Mouse (Mus musculus): Measurements from ENCODE around the gene Med13.
"Not testable (repeated sequence)": the region's sequence is repeated elsewhere in the genome, so short reads cannot be mapped to it uniquely, and the experiment has no call there.

Med13 gene

GRCm38 (mm10) chr11:86378981-86379380, 21.6 kb upstream of the Med13 start:
- no peak for DNase-seq (ENCODE audit: low spot score)

- DNase-seq (ENCODE audit: low spot score): no peak
Measured at GRCm38 (mm10) chr11:86377841-86378240, 20.4 kb upstream of the Med13 start.

DNA sequence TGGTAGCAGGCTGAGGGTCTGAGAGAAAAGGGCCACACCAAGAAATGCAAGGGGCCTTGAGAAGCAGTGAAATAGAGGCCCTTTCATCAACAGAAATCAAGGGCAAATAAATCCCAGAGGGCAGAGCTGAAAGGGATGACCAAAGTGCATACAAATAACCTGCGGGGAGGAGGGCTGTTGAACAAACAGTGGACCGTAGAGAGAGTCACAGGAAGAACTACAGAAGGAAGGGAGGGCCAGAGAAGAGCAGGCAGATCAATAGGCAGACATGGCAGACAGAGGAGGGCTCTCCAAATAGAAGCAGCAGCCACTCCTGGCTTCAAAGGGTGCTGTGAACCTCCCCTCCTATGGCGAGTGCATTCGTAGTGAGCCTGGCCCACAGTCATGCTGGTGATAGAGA, 19.3 kb upstream of the Med13 start:
- DNase-seq (ENCODE audit: low spot score): no peak

- no peak for DNase-seq (ENCODE audit: low spot score)
Measured at GRCm38 (mm10) chr11:86375086-86375485, 17.7 kb upstream of the Med13 start.

GRCm38 (mm10) chr11:86371266-86371665, 13.9 kb upstream of the Med13 start:
- DNase-seq (ENCODE audit: low spot score): no peak

DNA sequence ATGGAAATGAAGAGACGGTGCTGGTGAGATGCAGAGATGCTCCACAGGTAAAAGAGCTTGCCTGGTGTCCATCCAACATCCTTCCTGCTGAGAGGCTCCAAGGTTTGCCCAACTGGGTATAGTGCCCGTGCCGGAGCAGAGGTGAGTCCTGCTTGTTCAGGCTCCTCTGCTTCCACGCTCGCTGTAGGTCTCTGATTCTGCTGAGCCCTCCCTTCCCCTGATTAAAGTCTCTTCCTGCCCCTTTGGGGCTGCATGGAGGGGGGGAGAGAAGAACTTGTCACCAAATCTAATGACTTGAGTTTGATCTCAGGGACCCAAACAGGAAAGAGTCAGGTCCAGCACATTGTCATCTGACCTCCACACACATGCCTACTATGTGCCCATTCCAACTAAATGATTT, 12.5 kb upstream of the Med13 start:
- no peak for DNase-seq (ENCODE audit: low spot score)

DNA sequence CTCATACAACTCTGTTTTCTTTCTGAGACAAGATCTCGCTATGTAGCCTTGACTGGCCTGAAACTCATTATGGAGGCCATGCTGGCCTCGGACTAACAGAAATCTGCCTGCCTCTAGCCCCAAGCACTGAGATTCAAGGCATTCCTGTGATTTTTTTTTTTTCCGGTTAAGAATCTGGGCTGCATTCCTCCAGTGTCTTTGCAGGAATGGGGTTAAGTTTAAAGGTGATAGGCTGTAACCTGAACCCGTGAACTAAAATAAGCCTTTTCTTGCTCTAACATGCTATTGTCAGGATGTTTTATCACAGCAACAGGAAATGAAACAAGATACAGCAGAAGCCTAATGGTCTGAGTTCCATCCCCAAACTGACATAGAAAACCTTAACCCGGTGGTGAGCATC, 11.6 kb upstream of the Med13 start:
- DNase-seq (ENCODE audit: low spot score): no peak

DNA sequence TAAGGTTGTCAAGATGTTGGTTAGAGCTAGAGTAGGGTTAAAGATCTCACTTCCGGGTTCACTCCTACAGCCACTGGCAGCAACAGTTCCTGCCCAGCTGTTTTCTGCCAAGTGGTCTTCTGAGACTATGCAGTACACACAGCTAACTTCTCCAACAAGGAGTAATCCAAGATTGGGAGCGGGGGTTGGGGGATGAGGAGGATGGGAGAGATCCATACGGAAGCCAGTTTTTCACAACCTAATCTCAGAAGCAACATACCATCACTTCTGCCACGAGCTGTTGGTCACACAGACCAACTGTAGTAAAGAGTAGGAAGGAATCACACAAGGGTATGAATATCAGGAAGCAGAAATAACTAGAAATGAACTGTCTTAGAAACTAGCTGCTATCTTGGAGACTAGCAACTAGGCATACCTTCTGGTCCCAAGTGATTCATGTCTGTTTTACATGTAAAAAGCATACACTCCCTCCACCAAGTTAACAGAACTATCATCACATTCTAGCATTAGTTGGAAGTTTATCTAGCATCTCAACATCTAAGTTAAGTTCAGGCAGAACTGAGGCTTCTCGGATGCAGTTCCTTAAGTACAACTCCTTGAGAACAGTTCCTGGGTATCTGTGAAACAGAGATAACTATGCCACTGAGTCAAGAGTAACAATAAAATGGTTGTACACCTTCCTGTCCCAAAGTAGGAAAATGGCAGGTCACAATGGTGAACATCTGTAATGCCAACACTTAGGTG, 7.5 kb upstream of the Med13 start:
- no peak for DNase-seq (ENCODE audit: low spot score)

DNA sequence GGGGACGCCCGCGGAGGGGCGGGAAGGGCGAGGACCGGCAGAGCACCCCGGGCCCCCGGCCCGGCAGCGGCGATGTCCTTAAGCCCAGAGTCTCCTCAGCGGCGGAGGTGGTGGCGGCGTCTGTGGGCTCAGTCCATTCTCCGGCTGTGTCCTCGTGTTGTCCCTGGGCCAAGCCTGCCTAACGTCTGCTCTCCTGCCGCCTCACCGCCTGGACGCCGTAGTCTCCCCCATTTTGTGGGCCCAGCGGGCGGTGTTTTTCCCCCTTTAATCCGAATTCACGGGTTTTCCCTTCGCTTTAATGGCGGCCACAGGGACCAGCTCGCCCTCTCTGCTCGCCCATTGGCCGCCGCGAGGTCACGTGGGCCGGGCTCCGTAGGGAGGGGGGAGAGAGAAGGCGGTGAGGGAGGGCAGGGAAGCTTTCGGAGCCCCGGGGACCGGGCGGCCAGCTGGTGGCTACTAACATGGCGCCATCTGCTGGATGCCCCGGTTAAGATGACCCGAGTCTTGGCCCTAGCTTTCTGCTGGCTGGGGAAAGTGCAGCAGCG, 654 bp upstream of the Med13 start:
- DNase-seq (ENCODE audit: low spot score): peak; percentile 98

DNA sequence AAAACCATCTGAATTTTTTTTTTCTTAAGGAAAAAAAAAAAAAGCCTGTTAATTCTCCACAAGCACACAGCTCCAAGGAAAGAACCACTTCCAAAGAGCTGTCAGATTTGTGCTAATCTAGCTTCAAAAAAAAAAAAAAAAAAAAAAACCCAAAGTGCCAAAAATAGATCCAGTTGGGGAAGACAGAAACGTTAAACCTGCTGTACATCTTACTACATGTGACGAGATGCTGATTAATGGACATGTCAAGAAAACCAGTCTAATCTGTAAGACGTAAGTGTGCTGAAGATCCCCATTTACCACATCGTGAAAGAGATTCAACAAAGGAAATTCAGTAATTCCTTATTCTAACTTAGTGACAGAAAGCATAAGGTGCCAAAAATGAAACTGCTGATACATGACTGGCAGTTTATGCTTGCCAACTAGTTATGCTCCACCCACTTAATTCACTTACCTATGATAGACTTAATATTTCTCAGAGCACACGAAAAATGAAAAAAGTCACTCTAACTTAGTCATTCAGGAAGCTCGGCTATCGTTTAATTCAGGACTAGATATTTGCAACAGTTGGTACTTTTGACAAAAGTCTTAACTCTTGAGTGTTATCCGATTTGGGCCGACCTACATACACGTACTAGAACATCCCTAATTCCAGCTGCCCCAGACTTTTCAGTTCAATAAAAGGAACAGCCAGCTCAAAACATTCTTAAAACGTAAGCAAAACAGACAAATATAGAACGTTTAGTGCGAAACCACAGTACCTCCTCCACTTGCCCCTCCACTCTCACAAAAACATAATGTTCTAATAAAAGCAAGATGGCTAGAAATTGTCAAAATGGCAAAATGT, 1.2 kb downstream of the Med13 start:
- DNase-seq (ENCODE audit: low spot score): no peak

DNA sequence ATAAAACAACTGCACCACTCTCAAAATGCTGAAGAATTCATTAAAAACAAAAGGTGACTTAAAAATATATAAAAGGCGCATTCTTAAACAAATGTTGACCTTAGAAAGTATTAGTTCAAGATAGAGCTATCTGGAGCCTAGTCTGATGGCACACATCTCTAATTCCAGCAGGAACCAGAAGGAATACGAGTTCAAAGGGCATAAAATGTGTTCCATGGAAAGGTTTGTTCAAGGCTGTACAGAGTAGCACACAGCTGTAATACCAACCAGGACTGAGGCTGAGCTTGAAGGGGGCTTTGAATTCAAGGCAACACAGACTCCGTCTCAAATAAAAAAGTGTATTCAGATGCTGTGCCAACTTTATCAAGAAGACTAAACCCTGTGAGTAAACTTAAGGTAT, 3.8 kb downstream of the Med13 start:
- DNase-seq (ENCODE audit: low spot score): no peak

DNA sequence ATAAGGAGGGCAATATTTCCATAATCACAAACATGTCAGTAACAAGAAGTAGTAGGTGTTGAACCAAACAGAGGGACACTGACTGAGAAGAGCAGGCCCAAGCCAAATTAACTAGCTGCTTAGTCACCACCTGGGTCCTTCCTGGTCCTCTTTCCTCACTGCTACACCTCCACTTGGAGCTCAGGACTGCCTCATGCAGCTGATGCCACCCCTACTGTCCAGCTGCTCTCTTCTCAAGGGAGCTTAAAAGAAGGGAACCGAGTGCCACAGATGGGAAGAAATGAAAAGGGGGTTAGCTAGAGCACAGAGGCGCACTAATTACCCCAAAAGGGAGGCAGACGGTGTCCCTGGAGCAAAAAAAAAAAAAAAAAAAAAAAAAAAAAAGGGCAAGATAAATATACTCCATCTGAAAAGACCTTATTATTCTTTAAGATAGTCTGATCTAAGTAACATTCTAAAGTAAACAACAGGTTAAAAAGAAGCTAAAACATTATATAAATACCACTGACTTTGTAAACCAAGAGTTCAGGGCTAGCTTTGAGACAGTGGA, 5.6 kb downstream of the Med13 start:
- no peak for DNase-seq (ENCODE audit: low spot score)

DNA sequence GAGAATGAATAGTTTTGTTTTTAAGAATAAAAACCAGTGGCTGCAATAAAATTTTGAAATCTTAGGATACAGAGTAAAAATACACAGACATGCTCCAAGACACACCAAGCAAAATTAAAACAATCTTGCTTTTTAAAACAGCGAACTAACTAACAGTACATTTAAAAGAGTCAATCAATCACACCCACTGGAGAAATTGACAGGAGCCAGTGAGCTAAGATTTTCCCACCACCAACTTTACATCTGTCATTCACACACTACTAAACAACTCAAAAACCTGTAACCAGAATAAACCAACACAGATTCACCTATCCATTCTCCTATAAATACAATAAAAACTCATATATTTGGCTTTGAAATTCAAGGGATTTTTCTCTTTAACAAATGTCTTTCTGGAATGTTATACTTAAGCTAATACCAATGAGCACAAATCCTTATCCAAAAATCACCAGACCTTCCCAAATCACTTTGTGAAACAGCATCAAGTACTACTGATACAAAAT, 6.7 kb downstream of the Med13 start:
- DNase-seq (ENCODE audit: low spot score): no peak

DNA sequence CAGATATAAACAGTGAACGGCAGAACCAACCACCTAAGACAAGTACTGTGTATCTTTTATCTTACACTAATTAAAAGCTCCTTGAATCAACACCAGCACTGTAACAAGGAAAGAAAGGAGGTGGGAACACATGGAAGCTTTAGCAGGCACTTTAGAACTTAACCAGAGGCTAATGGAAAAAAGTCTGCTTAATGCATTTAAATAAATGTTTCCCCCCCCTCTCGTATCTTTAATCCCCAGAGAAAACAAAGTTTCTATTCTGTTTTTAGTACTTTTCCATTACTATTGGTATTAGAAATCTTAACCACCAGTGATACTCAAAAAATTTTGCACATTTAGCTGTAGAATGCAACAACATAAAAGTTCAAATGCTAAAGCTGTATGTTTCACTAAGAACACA, 8.1 kb downstream of the Med13 start:
- no peak for DNase-seq (ENCODE audit: low spot score)

- no peak for DNase-seq (ENCODE audit: low spot score)
Measured at GRCm38 (mm10) chr11:86348872-86349271, 8.5 kb downstream of the Med13 start.

GRCm38 (mm10) chr11:86347387-86348122, 9.8 kb downstream of the Med13 start:
- no peak for DNase-seq (ENCODE audit: low spot score)

DNA sequence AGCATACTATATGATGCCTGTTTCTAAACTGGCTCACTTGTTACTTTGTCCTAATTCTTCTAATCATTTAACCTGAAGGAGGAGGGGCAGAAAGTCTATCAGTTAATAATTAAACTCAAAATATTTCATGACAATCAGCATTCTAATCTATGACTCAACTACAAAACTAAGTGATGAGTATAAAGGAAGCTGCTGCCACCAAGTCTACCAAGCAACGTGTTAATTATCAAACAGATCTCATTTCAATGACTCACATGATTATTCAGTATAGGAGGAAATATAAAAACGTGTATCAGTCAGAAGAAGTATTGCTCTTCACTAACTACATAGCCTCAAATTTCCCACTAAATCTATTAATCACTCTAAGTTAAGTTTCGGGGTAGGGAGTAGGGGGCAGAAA, 10.9 kb downstream of the Med13 start:
- no peak for DNase-seq (ENCODE audit: low spot score)

- DNase-seq (ENCODE audit: low spot score): not testable (repeated sequence)
Measured at GRCm38 (mm10) chr11:86344940-86345339, 12.5 kb downstream of the Med13 start.

DNA sequence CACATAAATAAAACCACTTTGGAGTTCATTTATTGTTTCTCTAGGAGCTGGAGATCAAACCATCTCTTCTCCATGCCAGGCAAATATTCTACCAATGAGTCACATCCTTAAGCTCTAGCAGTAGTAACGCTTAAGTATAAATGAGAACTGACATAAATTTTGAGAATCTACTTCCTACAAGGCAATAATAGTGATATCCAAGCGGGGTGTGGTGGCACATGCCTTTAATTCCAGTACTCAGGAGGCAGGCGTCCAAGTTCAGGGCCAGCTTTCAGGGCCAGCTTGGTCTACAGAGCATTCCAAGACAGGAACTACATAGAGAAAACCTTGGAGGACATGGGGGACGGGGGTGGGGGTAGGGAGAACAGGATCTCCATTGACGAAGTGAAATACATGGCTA, 33.2 kb downstream of the Med13 start:
- DNase-seq (ENCODE audit: low spot score): no peak

DNA sequence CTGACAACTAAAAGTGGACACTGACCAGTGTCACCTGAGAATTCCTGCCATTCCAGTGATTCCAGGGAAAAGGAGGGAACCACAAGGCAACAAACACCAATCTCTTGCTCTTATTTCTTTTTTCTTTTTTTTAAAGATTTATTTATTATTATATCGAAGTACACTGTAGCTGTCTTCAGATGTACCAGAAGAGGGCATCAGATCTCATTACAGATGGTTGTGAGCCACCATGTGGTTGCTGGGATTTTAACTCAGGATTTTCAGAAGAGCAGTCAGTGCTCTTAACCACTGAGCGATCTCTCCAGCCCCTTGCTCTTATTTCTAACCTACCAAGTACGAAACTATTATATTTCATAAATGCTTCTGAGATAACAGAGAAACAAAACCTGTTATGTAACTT, 42.4 kb downstream of the Med13 start:
- not testable (repeated sequence) for DNase-seq (ENCODE audit: low spot score)

DNA sequence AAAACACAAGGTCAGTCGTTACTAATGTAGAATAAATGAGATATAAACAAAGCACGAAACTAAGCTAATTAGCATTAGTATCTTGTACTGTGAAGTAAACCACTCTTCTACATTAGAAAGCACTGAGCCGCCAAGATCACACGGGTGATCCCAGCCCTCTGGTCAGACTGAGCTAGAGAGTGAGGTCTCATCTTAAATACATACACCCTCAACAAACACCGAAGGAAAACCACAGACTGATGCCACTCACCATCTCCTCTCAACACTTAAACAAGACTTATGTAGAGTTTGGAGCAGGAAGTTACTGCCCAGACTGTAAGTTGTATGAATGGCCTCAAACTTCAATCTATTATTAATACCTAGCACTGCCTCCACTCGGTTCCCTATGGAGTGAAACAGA, 47.1 kb downstream of the Med13 start:
- DNase-seq (ENCODE audit: low spot score): no peak

DNA sequence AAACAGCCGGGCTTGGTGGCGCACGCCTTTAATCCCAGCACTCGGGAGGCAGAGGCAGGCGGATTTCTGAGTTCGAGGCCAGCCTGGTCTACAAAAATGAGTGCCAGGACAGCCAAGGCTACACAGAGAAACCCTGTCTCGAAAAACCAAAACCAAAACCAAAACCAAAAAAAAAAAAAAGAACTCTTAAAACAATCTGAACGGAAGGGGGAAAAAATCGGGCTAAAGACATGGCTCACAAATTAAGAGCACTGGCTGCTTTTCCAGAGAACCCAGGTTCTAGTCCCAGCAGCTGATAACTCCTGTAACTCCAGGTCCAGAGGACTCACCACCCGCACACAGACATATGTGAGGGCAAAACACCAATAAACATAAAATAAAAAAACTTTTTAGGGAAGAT, 65.2 kb downstream of the Med13 start:
- DNase-seq (ENCODE audit: low spot score): not testable (repeated sequence)

Data from ovary, adult 18-20 months (tissue).